Mouse (Mus musculus) cerebellum, adult 9-10 months (tissue): ENCODE data around the gene Izumo1.
A peak's percentile ranks its signal among the peaks of the same experiment; 100 is the strongest.
"Not testable (repeated sequence)": the region's sequence is repeated elsewhere in the genome, so short reads cannot be mapped to it uniquely, and the experiment has no call there.

Source experiments
- DNase-seq: peaks from one replicate; pipeline ENCODE4 v3.0.0; 2022

The Izumo1 gene

DNA sequence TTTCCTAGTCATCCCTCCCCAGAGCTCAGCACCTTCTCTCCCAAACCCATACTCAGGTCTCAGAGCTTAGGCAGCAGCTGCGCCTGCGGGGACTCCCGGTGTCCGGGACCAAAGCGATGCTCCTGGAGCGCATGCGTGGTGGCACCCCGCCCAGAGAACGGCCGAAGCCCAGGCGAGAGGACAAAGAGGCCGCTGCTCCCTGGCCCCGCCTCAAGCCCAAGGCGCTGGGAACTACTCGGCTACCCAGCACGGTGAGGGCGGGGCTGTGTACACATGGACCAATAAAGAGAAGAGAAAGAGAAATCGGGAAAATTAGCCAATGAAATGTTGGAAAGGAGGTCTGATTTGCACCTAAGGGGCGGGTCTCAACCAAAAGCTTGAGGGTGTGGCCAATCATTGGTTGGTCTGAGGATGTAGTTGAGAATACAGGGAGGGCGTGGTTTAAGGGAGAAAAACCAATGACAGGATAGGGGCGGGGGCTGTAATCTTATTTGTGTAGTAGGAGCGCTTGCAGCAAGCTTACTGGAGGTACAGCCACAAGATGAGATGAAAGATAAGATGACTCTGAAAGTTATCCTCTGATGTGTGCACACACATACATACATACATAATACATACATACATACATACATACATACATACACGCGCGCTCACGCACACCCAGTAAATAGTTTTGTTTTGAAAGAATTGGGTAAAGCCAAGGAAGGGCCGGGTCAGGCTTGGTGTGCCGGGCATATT, 22.0 kb downstream of the Izumo1 start:
- DNase-seq = peak; percentile 100

DNA sequence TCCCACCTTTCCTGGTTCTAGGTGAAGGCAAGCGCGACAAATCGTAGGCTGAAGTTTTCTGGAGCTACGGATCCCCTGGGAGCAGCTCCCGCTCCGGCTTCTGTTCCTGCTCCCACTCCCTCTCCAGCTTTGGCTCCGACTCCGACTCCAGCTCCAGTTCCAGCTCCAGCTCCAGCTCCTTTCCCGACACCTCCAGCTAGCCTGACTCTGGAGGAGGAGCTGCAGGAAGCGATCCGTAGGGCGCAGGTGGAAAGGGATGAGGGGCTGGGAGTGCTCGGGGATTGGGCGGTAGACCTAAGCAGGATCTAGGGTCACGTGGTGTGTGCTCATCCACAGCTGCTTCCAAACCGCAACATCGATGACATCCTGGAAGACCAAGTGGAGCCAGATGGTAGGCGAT, 22.6 kb downstream of the Izumo1 start:
- DNase-seq = peak; percentile 78

DNA sequence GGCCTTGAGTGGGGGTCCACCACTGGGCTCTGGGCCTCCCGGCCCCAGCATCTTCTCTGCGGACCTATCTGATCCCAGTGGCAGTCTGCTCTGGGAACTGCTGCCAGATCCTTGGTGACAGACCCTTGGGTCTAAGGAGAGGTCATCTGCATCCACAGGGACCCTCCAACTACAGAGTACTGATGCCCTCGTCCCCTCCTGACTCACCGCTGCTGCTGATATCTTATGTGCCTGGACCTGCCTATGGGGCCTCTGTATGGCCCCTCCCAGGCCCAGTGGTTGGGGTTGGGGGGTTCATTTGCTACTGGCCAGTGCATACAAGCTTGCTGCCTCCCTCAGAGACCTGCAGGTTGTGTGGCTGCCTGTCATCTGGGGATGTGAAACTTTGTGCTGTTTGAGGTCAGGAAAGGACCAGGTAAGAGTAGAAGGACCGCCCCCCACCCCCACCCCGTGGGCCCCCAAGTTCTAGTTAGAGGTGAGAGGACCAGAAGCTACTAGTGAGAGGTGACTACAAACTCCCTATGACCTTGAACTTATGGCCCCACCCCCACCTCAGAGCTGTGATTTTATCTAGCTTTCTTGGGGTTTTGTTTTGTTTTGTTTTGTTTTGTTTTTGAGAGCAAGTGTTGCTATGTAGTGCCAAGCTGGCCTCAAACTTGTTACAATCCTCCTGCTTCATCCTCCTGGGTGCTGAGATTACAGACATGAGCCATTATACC, 23.4 kb downstream of the Izumo1 start:
- peak; percentile 66 for DNase-seq

DNA sequence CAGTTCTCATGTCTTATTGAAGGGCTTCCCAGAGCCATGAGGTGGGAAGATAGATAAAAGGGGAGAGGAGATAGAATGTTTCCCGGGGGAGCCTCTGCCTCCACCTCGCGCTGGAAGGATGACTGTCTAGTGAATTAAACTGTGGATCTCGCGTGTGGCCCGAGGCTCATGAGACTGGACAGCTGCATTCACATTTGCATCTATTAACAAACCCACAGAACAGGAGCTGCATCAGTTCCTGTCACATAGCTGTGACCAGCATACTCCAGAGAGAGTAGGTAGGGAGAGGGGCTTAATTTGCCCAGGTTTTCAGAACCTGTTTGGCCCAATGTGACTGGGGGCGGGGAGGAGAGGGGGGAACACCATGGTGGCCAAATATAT, 24.0 kb downstream of the Izumo1 start:
- DNase-seq = no peak

DNA sequence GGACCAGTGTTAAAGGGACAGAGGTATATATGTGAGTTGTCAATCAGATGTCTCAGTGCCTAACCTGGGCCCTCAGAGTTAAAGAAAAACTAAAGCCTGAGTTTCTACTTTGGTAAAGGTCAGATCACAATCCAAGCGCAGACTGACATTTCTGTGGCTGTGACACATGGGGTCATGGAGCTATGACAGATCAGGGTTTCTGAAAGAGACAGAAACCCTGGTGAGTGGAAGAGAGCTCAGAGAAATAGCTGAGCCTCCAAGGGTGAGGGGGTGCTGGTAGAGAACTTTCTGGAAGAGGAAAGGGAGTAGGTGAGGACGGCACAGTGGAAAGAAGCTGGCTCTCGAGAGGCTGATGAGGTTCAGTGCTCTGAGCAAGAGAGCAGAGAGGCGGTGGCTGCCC, 25.1 kb downstream of the Izumo1 start:
- no peak for DNase-seq

DNA sequence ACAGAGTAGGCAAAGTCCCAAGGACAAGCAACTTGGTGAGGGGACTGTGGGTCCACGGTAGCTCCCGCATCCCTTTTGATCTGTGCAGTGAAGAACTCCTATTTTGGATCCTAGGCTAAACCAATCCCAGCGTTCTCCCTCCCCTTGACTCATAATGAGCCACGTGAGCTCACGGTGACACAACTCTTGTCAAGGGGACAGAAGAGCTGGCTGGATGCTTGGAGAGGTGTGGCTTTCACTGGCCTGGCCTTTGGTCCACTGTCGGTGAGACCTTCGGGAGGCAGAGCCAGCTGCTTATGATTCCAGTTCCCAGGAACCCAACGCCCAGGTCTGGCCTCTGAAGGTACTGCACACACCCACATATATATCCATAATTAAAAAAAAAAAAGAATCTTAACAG, 27.7 kb downstream of the Izumo1 start:
- no peak for DNase-seq

DNA sequence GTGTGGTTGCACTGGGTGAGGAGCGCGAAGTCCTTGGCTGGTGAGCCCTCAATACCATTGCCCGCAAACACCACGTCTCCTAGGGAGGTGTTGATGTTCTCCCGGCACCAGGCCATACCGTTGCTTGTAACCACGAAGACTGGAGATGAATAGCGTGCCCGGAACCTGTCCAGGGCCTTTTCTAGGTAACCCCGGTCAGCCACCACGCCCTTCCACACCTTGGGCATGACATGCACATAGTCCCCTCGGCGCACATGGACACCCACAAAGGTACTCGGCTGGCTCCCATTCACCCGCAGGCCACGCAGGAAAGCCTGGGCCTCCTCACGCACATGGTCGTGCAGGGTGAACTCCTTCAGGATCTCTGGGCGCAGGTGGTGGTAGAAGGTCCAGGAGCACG, 28.9 kb downstream of the Izumo1 start:
- not testable (repeated sequence) for DNase-seq

DNA sequence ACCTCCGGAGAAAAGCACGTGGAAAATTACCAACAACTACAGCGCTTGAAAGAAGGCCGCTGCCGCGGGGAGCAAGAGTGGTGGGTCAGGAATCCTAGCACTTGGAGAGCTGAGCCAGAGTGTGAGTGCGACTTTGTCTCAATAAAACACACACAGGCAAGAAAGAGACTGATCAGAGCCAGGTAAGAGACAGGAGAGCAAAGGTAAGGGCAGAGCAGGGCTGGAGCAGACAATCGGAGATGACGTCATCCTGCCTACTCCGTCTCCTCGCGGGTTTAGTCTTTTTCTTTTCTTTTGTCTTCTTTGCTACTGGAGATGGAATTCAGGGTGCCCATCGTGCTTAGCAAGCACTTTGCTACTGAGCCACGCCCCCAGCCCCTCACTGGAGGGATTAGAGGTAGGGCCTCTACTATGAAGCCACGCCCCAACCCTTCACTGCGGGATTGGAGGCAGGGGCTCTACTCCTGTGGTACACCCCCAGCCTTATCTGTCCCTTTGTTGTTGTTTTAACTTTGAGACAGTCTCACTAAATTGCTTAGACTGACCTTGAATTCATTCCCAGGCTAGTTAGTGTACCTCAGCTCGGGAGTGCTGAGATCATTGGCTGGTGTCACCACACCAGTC, 32.9 kb downstream of the Izumo1 start:
- no peak for DNase-seq

DNA sequence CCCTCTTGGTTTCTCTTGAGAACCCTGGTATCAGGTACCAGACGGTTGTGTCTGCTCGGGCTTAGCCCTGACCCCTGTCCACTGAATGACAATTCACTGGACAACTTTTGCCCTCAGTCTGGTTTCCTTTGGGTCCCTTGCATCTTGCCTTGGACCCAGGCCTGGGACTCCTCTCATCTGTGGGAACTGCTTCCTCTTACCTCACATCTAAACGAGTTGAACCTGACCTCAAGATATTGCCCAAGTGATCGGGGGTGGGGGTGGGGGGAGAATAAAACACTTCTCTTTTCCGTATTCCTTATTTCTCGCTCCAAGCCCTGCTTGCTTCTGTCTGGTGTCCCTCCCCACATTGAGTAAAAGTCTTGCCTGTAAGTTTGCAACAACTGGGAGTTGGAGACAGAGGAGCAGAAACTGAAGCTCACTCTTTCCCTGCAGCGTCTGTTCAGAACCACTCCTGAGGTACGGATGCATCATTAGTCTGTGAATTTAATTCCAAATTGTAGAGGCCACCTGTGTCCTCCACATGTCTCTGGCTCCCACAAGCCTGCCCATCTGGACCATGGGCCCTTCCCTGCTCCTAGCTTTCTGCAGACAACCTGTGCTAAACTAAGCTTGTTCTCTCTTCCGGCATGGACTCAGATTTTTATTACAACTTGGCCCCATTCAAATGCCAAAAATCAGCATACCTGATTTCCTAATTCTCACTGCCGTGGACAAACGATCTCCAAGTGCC, 39.3 kb downstream of the Izumo1 start:
- no peak for DNase-seq

DNA sequence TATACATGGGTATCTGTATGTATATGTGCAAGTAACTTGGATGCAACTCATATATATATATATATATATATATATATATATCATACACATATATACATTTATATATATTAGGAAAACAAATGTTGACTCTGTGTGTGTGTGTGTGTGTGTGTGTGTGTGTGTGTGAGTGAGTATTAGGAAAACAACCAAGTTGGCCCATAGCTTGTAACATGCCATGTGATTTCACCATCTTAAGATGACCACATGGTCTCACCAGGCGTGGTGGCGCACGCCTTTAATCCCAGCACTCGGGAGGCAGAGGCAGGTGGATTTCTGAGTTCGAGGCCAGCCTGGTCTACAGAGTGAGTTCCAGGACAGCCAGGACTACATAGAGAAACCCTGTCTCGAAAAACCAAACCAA, 40.1 kb downstream of the Izumo1 start:
- DNase-seq = not testable (repeated sequence)

DNA sequence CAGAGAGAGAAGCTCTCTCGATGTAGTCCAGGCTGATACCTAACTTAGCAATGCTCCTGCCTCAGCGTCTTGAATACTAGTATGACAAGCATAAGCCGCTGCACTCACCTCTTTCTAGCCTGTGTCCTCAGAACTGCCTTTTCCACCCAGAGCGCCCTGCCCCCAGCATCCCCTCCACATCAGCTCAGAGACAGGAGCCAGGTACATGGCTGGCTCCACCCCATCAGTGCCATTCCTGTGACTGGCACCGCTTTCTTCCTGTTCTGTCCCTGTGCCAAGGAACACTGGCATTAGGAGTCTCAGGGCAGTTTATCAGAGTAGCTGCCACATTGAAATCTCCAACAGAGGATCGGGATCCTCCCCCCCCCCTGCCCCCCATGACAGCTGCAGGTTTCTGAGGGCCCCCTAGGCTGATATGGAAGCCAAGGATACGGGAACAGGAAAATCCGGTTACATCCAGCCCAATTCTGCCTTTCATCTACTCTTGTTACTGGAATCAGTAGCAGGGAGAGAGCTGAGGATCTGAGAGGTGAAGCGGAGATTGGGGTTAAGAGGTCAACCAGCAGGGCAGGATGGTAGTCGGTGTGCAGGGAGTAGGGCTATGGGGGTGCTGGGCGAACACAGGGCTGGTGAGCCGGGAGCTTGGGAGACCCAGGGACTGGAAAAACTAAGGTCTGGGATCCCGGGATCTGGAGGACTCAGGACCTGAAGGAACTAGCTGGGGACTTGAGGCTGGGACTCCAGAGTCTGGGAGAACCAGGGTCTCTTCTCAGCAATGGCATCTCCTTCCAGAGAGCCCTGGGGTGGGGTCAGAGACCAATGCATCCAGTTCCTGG, 43.9 kb downstream of the Izumo1 start:
- no peak for DNase-seq

DNA sequence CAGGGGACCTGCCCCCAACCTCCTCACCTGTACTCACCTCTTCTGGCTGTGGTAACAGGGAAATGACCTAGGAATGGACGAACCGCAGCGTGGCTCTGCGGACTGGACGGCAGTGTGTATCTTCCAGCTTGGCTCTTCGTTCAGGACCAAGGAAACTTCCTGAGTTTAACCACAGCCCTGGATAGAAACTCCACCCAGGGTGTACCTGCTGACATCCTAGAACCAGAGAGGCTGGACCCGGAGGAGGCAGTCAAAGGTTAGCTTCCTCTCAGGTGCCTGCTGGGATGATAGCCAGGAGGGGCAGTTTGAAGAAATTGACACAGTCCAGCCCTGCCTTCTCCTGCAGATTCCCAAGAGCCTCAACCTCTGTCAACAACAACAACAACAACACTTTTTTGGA, 44.5 kb downstream of the Izumo1 start, which contains the start of gene Fut2:
Gene Fut2, minus strand, starts transcription at position 234 of the 400 bp plus-strand sequence.
- no peak for DNase-seq

DNA sequence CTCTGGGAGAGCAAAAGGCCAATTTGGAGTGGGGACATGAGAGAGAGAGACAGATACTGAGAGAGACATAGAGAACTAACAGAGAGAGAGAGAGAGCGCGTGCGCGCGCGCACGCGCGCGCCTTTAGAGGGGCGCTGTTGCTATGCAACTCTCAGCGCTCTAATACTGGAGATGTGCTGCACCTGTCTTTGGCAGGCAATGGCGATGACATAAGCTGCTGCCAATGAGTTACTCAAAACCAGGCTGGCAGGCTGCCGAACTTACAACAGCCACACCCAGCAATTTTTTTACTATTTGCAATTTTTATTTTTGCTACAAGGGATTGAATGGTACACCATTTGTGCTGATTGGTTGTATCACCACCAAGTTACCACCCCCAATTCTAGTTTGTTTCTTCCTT, 46.1 kb downstream of the Izumo1 start:
- DNase-seq = no peak

DNA sequence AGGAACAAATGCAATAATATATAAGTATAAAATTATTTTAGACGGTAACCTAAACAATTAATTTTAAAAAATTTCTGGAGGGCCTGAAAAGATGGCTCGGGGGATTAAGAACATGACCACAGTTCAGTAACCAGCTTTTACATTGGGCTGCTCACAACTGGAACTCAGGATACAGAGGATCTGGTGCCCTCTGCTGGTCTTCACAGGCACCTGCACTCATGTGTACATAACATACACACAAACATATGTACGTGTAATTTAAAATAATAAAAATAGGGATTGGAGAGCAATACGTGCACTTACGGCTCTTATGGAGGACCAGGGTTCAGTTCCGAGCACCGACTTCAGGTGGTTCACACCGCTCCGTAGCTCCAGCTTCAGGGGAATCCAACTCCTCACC, 47.3 kb downstream of the Izumo1 start:
- DNase-seq = no peak

DNA sequence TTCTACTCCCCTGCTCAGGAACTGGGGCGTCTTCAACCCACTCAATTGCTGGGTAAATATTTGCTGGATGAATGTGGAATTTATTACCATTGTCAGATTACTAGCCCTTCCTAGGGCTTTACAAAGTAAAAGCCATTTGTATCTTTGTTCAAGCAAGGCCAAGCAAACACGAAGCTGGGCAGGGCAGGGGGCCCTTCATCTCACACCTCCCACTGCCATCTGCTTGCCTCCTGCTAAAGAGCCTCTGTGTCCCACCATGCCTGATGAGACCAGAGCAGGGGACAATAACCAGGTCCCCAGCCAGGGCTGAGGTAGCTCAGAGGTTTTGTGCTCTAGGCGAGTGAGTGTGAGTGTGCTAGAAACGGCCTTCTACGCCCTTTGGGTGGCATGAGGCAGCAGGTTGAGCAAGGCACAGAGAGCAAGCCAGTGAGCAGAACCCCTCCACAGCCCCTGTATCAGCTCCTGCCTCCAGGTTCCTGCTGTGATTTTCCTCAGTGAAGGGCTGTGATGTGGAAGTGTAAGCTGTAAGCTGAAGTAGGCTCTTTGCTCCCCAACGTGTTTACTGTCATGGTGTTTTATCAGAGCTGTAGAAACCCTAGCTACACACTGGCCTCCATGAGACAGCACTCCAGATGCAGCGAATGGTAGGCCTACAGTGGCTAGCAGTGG, 56.1 kb downstream of the Izumo1 start:
- DNase-seq = no peak
